Mouse (Mus musculus): ENCODE measurements around the gene Me3. TPM values are rescaled to one million over a fixed set of nuclear protein-coding genes. Genes with fewer than 3 reads are reported as not detected.

Me3 gene
- polyA plus RNA-seq, 1 experiment, result 55.4 TPM

Other genes starting within 250 kb of the Me3 start
- gene Tmem135, start 228.2 kb upstream of the Me3 start, polyA plus RNA-seq (2012; ENCODE audit: insufficient read depth, insufficient read length, missing spikeins), result 128 and 134 TPM in 2 replicates
- 57.1 and 88.8 TPM in 2 replicates for gene Fzd4, start 228.0 kb upstream of the Me3 start, polyA plus RNA-seq (2012; ENCODE audit: insufficient read depth, insufficient read length, missing spikeins)
- 20.7 and 20.8 TPM in 2 replicates for gene Prss23, start 105.2 kb upstream of the Me3 start, polyA plus RNA-seq (2012; ENCODE audit: insufficient read depth, insufficient read length, missing spikeins)

Measured in brown adipose tissue, adult 24 weeks (tissue).